Mouse (Mus musculus): ENCODE results near the gene Fgd6. TPM values are rescaled to one million over a fixed set of nuclear protein-coding genes. Genes with fewer than 3 reads are reported as not detected.

Gene Fgd6
- total RNA-seq, 2 experiments from 2014 or later = 1.1 to 1.4 TPM

- no peak for ATAC-seq (ENCODE audit: poor library complexity, severe bottlenecking)
Observed at GRCm38 (mm10) chr10:94038366-94039260, 2.8 kb downstream of the Fgd6 start.

GRCm38 (mm10) chr10:94043908-94044307 is 8.1 kb downstream of the Fgd6 start:
- no peak for ATAC-seq (ENCODE audit: poor library complexity, severe bottlenecking)

- no peak for ATAC-seq (ENCODE audit: poor library complexity, severe bottlenecking)
Observed at GRCm38 (mm10) chr10:94045301-94045700, 9.5 kb downstream of the Fgd6 start.

DNA sequence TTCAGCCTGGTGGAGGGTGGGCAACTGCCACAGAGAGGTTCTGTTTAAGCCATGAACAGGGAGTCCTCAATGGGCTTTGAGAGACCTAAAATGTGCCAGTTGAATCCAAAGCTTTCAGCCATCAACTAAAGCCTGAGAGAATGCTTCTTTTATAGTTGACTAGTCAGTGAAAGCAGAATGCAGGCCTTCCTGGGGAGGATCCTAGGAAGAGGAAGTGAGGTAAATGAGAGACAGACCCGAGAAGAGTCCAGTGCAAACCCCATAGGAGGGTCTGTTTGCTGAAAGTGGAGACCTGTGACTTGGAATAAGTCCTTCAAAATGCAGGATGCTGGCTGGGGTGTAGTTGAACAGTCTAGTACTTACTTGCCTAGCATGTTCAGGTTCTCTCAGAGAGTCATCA is 11.2 kb downstream of the Fgd6 start:
- peak; percentile 38; the same call in 1 of the 2 replicates for ATAC-seq (ENCODE audit: poor library complexity, severe bottlenecking)

- ATAC-seq (ENCODE audit: poor library complexity, severe bottlenecking) = peak; percentile 74
Observed at GRCm38 (mm10) chr10:94047845-94048559, 12.2 kb downstream of the Fgd6 start.

DNA sequence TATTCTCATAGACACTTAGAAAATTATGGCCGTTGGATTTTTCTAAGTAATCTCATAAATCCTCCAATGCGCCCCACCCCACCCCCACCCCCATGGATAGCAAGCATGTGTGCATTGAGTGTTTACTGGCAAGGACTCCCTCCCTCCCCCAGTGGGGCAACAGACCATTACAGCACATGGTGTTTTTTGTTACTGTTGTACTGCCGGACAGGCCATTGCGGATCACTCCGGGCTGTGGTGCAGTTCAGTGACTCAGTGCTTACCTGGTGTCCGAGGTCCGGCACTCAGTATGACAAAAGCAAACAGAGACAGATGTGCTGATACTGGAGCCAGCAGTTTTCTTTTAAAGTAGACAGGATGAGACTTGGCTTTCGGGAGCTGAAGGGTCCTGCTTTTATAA is 13.3 kb downstream of the Fgd6 start:
- no peak for ATAC-seq (ENCODE audit: poor library complexity, severe bottlenecking)

DNA sequence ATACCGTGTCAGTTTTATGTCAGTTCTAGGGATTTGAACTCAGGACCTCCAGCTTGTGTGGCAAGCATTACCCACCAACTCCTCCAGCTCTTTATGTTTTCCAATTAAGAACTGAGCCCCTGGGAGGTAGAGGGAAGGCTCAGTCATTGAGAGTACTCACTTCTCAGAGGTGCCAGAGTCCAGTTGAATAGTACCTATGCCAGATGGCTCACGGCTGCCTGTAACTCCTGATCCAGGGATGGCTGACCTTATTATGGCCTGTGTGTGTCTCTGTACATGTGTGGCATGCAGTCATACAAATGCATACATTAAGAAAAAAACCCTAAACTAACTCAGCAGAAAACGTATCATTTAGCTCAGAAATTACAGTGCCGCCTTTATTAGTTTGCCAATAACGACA is 14.9 kb downstream of the Fgd6 start:
- ATAC-seq (ENCODE audit: poor library complexity, severe bottlenecking) = no peak

DNA sequence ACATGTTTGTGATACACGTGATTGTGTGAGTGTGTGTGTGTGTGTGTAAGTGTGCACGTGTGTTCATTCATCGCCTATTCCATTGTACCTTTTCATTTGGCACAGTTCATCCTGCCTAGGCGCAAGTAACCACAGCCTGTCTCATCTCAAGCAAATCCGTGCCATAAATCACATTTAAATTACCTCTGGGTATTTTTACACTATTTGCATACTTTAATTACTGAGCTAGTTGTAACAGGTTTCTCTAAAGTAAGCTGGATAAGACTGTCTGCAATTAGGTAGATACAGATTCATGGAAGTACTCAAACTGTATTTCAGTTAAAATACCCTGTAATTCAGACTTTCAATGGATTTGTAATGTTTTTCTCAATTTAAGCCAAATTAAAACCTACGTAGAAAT is 20.7 kb downstream of the Fgd6 start:
- ATAC-seq (ENCODE audit: poor library complexity, severe bottlenecking) = no peak

GRCm38 (mm10) chr10:94059618-94060055 is 23.8 kb downstream of the Fgd6 start:
- ATAC-seq (ENCODE audit: poor library complexity, severe bottlenecking) = peak; percentile 89

GRCm38 (mm10) chr10:94060190-94060589 is 24.4 kb downstream of the Fgd6 start:
- ATAC-seq (ENCODE audit: poor library complexity, severe bottlenecking) = no peak

DNA sequence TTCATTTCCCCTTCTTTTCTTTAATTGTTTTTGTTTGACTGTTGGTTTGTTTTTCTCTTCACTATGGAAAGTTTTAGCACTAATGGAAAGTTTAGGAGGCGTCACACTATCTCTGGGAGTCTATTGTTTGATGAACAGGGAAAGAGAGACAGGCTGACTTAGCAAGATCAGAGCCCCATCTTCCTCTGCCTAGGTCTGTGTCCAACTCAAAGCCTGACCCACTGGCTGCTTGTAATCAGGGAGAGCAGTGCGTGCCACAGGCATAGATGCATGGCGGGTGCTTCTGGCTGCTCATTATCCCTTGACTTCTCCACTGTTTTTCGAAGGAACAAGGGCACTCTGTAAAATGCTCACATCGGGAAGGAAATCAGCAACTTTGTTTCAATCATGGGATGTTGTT is 26.6 kb downstream of the Fgd6 start:
- ATAC-seq (ENCODE audit: poor library complexity, severe bottlenecking) = no peak

- ATAC-seq (ENCODE audit: poor library complexity, severe bottlenecking) = no peak
Observed at GRCm38 (mm10) chr10:94066896-94067295, 31.1 kb downstream of the Fgd6 start.

- ATAC-seq (ENCODE audit: poor library complexity, severe bottlenecking) = no peak
Observed at GRCm38 (mm10) chr10:94068701-94069100, 32.9 kb downstream of the Fgd6 start.

GRCm38 (mm10) chr10:94071641-94072040 is 35.8 kb downstream of the Fgd6 start:
- ATAC-seq (ENCODE audit: poor library complexity, severe bottlenecking) = no peak

- ATAC-seq (ENCODE audit: poor library complexity, severe bottlenecking) = peak; percentile 47; the same call in 1 of the 2 replicates
Observed at GRCm38 (mm10) chr10:94072261-94072915, 36.6 kb downstream of the Fgd6 start.

GRCm38 (mm10) chr10:94072916-94073465 is 37.2 kb downstream of the Fgd6 start:
- no peak for ATAC-seq (ENCODE audit: poor library complexity, severe bottlenecking)

DNA sequence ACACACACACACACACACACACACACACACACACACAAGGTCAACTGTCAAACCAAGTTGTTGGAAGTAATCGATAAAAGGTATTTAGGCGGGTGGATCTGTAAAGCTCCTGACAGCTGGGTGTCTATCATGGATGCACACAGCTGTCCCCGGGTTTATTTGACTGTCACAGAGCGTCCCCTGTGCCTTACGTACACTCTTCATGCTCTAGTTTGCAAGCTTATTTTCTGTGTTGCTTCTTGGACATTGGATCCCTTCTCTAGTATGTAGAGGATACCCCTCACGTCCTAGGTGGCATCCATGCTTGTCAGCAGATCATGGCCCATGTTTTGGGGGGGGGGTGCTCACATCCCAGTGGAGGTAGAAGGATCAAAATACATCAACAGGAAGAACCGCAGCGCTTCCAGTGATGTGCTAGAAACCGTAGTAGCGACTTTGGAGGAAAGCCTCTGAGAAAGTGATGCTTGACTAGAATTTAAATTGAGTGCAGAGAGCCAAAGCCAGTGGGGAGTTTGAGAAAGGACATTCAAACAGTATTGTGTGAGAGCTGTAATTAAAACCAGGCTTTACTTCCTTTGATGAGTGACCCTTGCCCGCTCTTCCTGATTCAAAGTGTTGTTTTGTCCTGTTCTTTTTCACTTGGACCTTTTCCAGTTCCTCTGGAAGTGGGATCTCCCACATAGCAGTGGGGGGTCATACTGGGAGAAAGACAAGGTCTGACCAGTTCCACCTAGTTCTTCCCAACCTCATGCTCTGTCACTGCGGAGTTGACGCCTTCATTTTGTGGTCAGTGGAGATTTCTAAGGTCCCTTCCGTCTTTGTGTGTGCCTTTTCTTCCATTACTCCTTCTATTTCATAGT is 41.4 kb downstream of the Fgd6 start:
- ATAC-seq (ENCODE audit: poor library complexity, severe bottlenecking) = no peak

- ATAC-seq (ENCODE audit: poor library complexity, severe bottlenecking) = no peak
Observed at GRCm38 (mm10) chr10:94080740-94081139, 44.9 kb downstream of the Fgd6 start.

GRCm38 (mm10) chr10:94082040-94082734 is 46.4 kb downstream of the Fgd6 start:
- peak; percentile 91 for ATAC-seq (ENCODE audit: poor library complexity, severe bottlenecking)

DNA sequence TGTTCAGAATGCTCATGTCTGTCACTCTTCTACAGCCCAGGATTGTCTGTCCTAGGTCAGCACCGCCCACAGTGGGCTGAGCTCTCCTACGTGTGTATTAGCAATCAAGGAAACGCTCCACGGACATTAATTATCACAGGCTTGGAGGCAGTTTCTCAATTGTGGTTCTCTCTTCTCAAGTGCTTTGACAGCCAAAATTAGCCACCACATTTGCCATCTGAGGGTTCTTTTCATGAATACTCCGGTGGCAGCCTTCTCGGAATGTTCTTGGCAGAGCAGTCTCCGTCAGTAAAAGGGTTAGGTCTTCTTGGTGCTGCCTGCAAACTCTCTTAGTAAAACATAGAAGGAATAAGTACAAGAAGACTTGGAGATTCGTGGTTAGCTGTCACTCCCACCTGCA is 50.5 kb downstream of the Fgd6 start:
- ATAC-seq (ENCODE audit: poor library complexity, severe bottlenecking) = no peak
